Mouse (Mus musculus): ENCODE results near the gene Angptl8. TPM values are rescaled to one million over a fixed set of nuclear protein-coding genes. Genes with fewer than 3 reads are reported as not detected.

Gene Angptl8
- polyA plus RNA-seq, 1 experiment from 2014 or later: 0.67 TPM

GRCm38 (mm10) chr9:21840115-21840787, 4.9 kb downstream of the Angptl8 start:
- no peak for ATAC-seq (ENCODE audit: low FRiP score, low read depth)
- H3K9ac ChIP-seq: no peak overlapping the region
- no peaks in the 10 kb centered on the region for H3K9me3 ChIP-seq
- H3K4me1 ChIP-seq: peaks cover 9% of the 10 kb centered on the region
- H3K27ac ChIP-seq: no peak overlapping the region
- WGBS: 63% methylated on average over 8 of the region's 8 CpGs
- H3K4me3 ChIP-seq: no peak overlapping the region
- no peak overlapping the region for H3K4me2 ChIP-seq (replicated peaks)
- peaks cover 86% of the 10 kb centered on the region for H3K36me3 ChIP-seq
- H3K27me3 ChIP-seq: no peaks in the 10 kb centered on the region

- 94% methylated on average over 6 of the region's 6 CpGs for WGBS
- no peaks in the 10 kb centered on the region for H3K27me3 ChIP-seq
- H3K27ac ChIP-seq: no peak overlapping the region
- H3K4me3 ChIP-seq: no peak overlapping the region
- H3K9ac ChIP-seq: no peak overlapping the region
- no peak overlapping the region for H3K4me2 ChIP-seq (replicated peaks)
- ATAC-seq (ENCODE audit: low FRiP score, low read depth): no peak
- no peaks in the 10 kb centered on the region for H3K9me3 ChIP-seq
- peaks cover 81% of the 10 kb centered on the region for H3K36me3 ChIP-seq
- H3K4me1 ChIP-seq: peaks cover 19% of the 10 kb centered on the region
Observed at GRCm38 (mm10) chr9:21841340-21841739, 6.0 kb downstream of the Angptl8 start.

GRCm38 (mm10) chr9:21842391-21842790, 7.1 kb downstream of the Angptl8 start:
- WGBS: 42% methylated on average over 5 of the region's 5 CpGs
- Histone ChIP-seq H3K36me3 (peaks cover 71% of the 10 kb centered on the region), H3K27ac (0 out of 2 replicates have a peak overlapping the region, but pooled peaks have one; percentile 22), H3K27me3 (no peaks in the 10 kb centered on the region), H3K4me1 (peaks cover 29% of the 10 kb centered on the region), H3K4me3 (no peak overlapping the region), H3K9me3 (no peaks in the 10 kb centered on the region), H3K9ac (no peak overlapping the region), H3K4me2 (replicated peaks) (no peak overlapping the region)
- no peak for ATAC-seq (ENCODE audit: low FRiP score, low read depth)

GRCm38 (mm10) chr9:21843086-21843485, 7.8 kb downstream of the Angptl8 start:
- H3K27ac ChIP-seq: 0 out of 2 replicates have a peak overlapping the region, but pooled peaks have one; percentile 22
- H3K9ac ChIP-seq: no peak overlapping the region
- H3K4me2 ChIP-seq (replicated peaks): no peak overlapping the region
- WGBS: 81% methylated on average over 6 of the region's 6 CpGs
- H3K27me3 ChIP-seq: no peaks in the 10 kb centered on the region
- no peak for ATAC-seq (ENCODE audit: low FRiP score, low read depth)
- H3K4me1 ChIP-seq: peaks cover 36% of the 10 kb centered on the region
- peaks cover 65% of the 10 kb centered on the region for H3K36me3 ChIP-seq
- H3K9me3 ChIP-seq: no peaks in the 10 kb centered on the region
- H3K4me3 ChIP-seq: no peak overlapping the region

GRCm38 (mm10) chr9:21845381-21846080, 10.2 kb downstream of the Angptl8 start:
- peaks cover 49% of the 10 kb centered on the region for H3K4me1 ChIP-seq
- 40% methylated on average over 14 of the region's 14 CpGs for WGBS
- no peak overlapping the region for H3K27ac ChIP-seq
- H3K9me3 ChIP-seq: no peaks in the 10 kb centered on the region
- H3K4me3 ChIP-seq: no peak overlapping the region
- peaks cover 49% of the 10 kb centered on the region for H3K36me3 ChIP-seq
- H3K4me2 ChIP-seq (replicated peaks): no peak overlapping the region
- no peaks in the 10 kb centered on the region for H3K27me3 ChIP-seq
- no peak for ATAC-seq (ENCODE audit: low FRiP score, low read depth)
- no peak overlapping the region for H3K9ac ChIP-seq

- Histone ChIP-seq H3K9ac (peak overlapping the region; percentile 48), H3K9me3 (no peaks in the 10 kb centered on the region), H3K4me1 (peaks cover 61% of the 10 kb centered on the region), H3K4me2 (replicated peaks) (peak overlapping the region; percentile 53), H3K27ac (peak overlapping the region; percentile 80), H3K4me3 (peak overlapping the region; percentile 15), H3K27me3 (no peaks in the 10 kb centered on the region), H3K36me3 (peaks cover 39% of the 10 kb centered on the region)
- peak; percentile 64 for ATAC-seq (ENCODE audit: low FRiP score, low read depth)
- 2% methylated on average over 11 of the region's 11 CpGs for whole genome bisulfite sequencing
Observed at GRCm38 (mm10) chr9:21846755-21847341, 11.5 kb downstream of the Angptl8 start.

GRCm38 (mm10) chr9:21847425-21847824, 12.1 kb downstream of the Angptl8 start:
- WGBS: 5% methylated on average over 3 of the region's 3 CpGs
- ATAC-seq (ENCODE audit: low FRiP score, low read depth): no peak; the same call in 1 of the 2 replicates

GRCm38 (mm10) chr9:21847926-21848325, 12.6 kb downstream of the Angptl8 start:
- H3K27ac ChIP-seq: peak overlapping the region; percentile 80
- H3K4me2 ChIP-seq (replicated peaks): peak overlapping the region; percentile 53
- H3K4me3 ChIP-seq: no peak overlapping the region; the same call in 1 of the 2 replicates
- H3K4me1 ChIP-seq: peaks cover 57% of the 10 kb centered on the region
- H3K36me3 ChIP-seq: peaks cover 29% of the 10 kb centered on the region
- H3K9me3 ChIP-seq: no peaks in the 10 kb centered on the region
- no peaks in the 10 kb centered on the region for H3K27me3 ChIP-seq
- 30% methylated on average over 10 of the region's 10 CpGs for WGBS
- H3K9ac ChIP-seq: peak overlapping the region; percentile 48
- ATAC-seq (ENCODE audit: low FRiP score, low read depth): no peak

More at GRCm38 (mm10) chr9:21847425-21847824, 12.1 kb downstream of the Angptl8 start:
- Histone ChIP-seq H3K4me1 (peaks cover 62% of the 10 kb centered on the region), H3K27me3 (no peaks in the 10 kb centered on the region), H3K9me3 (no peaks in the 10 kb centered on the region), H3K9ac (peak overlapping the region; percentile 48), H3K4me3 (peak overlapping the region; percentile 15; the same call in 1 of the 2 replicates), H3K4me2 (replicated peaks) (peak overlapping the region; percentile 53), H3K27ac (peak overlapping the region; percentile 80), H3K36me3 (peaks cover 34% of the 10 kb centered on the region)

GRCm38 (mm10) chr9:21849691-21850677, 14.7 kb downstream of the Angptl8 start:
- H3K27me3 ChIP-seq: no peaks in the 10 kb centered on the region
- 65% methylated on average over 7 of the region's 7 CpGs for WGBS
- peak overlapping the region; percentile 87 for H3K4me2 ChIP-seq (replicated peaks)
- H3K27ac ChIP-seq: no peak overlapping the region
- H3K36me3 ChIP-seq: peaks cover 9% of the 10 kb centered on the region
- no peak overlapping the region for H3K9ac ChIP-seq
- ATAC-seq (ENCODE audit: low FRiP score, low read depth): no peak
- H3K4me3 ChIP-seq: no peak overlapping the region
- peaks cover 56% of the 10 kb centered on the region for H3K4me1 ChIP-seq
- H3K9me3 ChIP-seq: no peaks in the 10 kb centered on the region

GRCm38 (mm10) chr9:21851084-21851483, 15.8 kb downstream of the Angptl8 start:
- H3K4me2 ChIP-seq (replicated peaks): peak overlapping the region; percentile 87
- ATAC-seq (ENCODE audit: low FRiP score, low read depth): no peak
- no peaks in the 10 kb centered on the region for H3K9me3 ChIP-seq
- peaks cover 47% of the 10 kb centered on the region for H3K4me1 ChIP-seq
- H3K4me3 ChIP-seq: peak overlapping the region; percentile 77
- H3K9ac ChIP-seq: no peak overlapping the region; the same call in 1 of the 2 replicates
- no peak overlapping the region for H3K27ac ChIP-seq
- no peaks in the 10 kb centered on the region for H3K27me3 ChIP-seq
- H3K36me3 ChIP-seq: no peaks in the 10 kb centered on the region; the same call in 1 of the 2 replicates
- WGBS: 77% methylated on average over 3 of the region's 3 CpGs

Measured in limb, embryonic 13.5 days (tissue).